Mouse (Mus musculus) CD4-positive, CD25-positive, alpha-beta regulatory T cell, adult 4 months (primary cell): ENCODE results near the gene Gucy2g. TPM values are rescaled to one million over a fixed set of nuclear protein-coding genes. Genes with fewer than 3 reads are reported as not detected.
"Not testable (repeated sequence)": the region's sequence is repeated elsewhere in the genome, so short reads cannot be mapped to it uniquely, and the experiment has no call there.

Experiments used
- ATAC-seq: one replicate; pipeline ENCODE4 v1.8.0; 2017
- polyA plus RNA-seq, 2 experiments: library from polyadenylated mRNA; unstranded; fragments of 100-300 nt; shearing (Covaris generic); gene quantifications; one replicate each; pipeline ENCODE4 v1.2.1; 2017

The Gucy2g gene
- polyA plus RNA-seq, 2 experiments from 2014 or later = 0.15 TPM; not detected in 1

GRCm38 (mm10) chr19:55158606-55159005, 82.4 kb downstream of the Gucy2g start:
- ATAC-seq = no peak

DNA sequence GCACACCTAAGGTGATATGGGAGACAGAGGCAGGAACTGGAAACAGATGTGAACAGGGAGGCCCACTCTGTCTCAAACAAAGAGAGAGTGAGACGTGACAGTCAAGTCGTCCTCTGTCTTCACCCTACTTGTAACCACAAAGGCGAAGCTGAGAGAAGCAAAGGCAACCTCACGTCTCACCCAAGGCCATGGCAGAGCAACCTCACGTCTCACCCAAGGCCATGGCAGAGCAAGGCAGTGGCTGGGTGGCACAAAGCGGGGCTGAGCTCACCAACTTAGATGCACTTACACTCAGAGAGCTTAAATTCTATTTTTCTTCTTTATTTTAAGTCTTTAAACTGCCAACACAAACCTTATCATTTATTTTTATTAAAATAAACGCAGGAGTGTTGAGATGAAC, 84.0 kb downstream of the Gucy2g start:
- ATAC-seq = no peak

DNA sequence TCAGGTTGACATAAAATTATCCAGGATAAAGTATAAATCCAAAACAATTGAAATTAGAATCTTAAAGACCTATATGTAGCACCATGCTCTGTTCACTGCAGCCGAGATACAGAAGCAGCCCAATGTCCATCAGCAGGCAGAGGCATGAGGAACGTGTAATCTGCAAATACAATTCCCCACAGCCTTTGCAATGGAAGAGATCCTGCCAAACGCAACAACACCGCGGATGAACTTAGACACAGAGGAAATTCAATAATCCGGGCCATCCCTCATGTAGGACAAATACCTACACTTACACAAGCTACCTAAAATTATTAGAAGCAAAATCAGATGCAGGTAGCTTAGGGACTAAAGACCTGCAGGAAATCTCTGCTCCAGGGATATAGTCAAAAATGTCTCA, 88.1 kb downstream of the Gucy2g start:
- ATAC-seq = no peak

GRCm38 (mm10) chr19:55152274-55152673, 88.8 kb downstream of the Gucy2g start:
- not testable (repeated sequence) for ATAC-seq

DNA sequence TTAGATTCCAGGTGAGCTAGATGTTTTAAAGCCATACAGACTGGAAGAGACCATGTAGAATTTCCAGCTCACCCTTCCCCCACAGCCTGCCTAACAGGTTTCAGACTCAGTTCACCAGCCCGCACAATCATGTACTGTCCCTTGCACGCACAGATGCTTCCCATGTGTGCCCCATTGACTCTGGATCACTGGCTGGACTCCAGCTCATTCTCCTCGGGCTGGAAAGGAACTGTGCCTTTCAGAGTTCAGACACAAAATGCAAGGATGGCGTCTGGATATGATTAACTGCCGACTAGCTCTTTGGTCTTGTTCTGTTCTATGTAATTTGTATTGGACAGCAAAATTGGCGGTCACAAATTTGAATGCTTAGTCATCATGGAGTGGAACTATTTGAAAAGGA, 91.4 kb downstream of the Gucy2g start:
- ATAC-seq = no peak

- ATAC-seq = no peak
Observed at GRCm38 (mm10) chr19:55148109-55148508, 92.9 kb downstream of the Gucy2g start.

Other genes with a start within 250 kb of the Gucy2g start
- 1 to 10 TPM; 1.6 to 2.1 TPM for gene Gpam, start 114.0 kb downstream of the Gucy2g start, polyA plus RNA-seq
- not detected for gene Tectb, start 60.5 kb downstream of the Gucy2g start, polyA plus RNA-seq
- gene Acsl5, start 10.7 kb upstream of the Gucy2g start, polyA plus RNA-seq = 10 to 100 TPM; 66.4 to 83.1 TPM
- 10 to 100 TPM; 61.9 to 69.0 TPM for gene Zdhhc6, start 74.8 kb upstream of the Gucy2g start, polyA plus RNA-seq
- 10 to 100 TPM; 32.4 to 45.4 TPM for gene Vti1a, start 75.1 kb upstream of the Gucy2g start, polyA plus RNA-seq